Mouse (Mus musculus) adrenal gland, postnatal 10 days (tissue): ENCODE measurements around the gene Phldb3. TPM values are rescaled to one million over a fixed set of nuclear protein-coding genes. Genes with fewer than 3 reads are reported as not detected.
"Not testable (repeated sequence)": the region's sequence is repeated elsewhere in the genome, so short reads cannot be mapped to it uniquely, and the experiment has no call there.

Experiments used
- DNase-seq: peaks from one replicate; pipeline ENCODE4 v3.0.0; 2021; ENCODE audit warnings: mixed read lengths
- total RNA-seq, 2 experiments: library from RNA; stranded (reverse); gene quantifications; 2 replicates each; pipeline ENCODE4 v1.2.3; 2021

Phldb3 gene
- total RNA-seq, 2 experiments from 2014 or later = 3.6 TPM

DNA sequence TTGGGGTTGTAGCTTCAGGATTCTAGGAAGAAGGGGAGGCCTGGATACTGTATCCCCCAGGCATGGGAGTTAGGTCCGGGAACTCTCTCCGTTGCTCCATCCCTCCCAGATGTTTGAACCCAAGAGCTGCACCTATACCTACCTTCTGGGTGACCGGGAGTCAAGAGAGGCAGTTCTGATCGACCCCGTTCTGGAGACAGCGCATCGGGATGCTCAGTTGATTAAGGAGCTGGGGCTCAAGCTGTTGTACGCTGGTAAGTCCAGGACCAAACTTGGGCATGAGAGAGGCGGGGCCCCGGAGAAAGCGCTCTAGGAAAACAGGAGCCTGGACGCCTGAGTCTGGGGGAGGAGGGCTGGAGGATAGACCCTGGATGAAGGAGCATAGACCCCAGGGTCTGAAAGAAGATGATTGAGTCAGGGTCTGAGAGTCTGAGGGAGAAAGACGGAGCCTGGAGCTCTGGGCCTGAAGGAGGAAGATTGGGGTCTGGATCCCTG, 16.2 kb upstream of the Phldb3 start:
- DNase-seq = no peak

DNA sequence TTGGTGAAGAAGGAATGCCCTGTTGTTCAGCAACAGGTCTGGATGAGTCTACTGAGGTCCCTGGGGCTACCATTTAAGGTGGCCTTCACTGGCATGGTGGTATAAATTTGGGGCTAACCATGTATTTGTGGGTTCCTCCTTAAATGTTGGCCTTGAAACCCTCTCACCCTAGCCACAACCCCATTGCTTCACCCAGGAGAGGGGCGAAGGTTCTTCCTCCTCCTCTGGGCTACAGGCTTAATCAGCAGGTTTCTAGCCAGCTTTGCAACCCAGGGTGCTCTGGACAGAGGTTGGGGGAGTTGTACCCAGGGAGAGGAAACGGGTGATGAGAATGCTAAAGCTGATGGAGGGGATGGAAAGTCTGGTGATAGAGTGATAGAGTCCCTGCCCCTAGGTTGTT, 15.1 kb upstream of the Phldb3 start:
- DNase-seq = no peak

GRCm38 (mm10) chr7:24598121-24598520, 12.4 kb upstream of the Phldb3 start:
- DNase-seq = no peak

GRCm38 (mm10) chr7:24599211-24600067, 11.1 kb upstream of the Phldb3 start:
- DNase-seq = no peak

- peak; percentile 98 for DNase-seq
Measured at GRCm38 (mm10) chr7:24600941-24601597, 9.5 kb upstream of the Phldb3 start.

- no peak for DNase-seq
Measured at GRCm38 (mm10) chr7:24605561-24605960, 5.0 kb upstream of the Phldb3 start.

DNA sequence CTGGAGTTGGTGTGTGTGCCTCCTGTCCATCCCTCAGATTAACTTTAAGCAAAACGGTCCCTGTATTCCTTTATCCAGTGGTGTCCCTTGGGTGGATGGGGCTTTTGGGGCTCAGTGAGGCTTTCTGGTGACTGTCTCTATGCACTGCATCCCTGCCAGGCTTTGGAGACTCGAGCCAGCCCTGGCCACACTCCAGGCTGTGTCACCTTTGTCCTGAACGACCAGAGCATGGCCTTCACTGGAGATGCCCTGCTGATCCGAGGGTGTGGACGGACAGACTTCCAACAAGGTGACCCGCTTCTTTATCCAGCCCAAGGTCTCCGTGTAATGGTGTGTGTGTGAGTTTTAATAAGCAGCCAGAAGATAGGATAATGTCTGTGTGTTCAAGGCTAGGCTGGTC, 4.5 kb upstream of the Phldb3 start:
- DNase-seq = no peak

DNA sequence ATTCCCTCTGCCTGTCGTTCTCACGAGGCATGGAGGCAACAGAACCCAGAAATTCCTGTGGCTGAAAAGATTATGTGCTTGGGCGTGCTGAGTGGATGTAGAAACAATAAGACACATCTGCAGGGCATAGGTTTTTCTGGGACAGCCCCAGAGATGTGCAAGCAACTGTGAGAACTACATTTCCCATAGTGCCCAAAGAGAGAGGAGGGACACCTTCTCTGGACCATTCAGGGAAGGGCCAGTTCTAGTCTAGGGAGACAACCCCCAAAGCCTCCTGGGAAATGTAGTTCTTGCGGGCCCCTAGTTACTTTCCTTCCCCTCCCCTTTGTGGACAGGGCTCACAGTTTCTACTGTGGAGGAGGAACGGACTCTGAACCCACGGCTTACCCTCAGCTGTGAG, 2.5 kb upstream of the Phldb3 start:
- DNase-seq = peak; percentile 64

GRCm38 (mm10) chr7:24608561-24608960, 2.0 kb upstream of the Phldb3 start:
- DNase-seq = no peak

DNA sequence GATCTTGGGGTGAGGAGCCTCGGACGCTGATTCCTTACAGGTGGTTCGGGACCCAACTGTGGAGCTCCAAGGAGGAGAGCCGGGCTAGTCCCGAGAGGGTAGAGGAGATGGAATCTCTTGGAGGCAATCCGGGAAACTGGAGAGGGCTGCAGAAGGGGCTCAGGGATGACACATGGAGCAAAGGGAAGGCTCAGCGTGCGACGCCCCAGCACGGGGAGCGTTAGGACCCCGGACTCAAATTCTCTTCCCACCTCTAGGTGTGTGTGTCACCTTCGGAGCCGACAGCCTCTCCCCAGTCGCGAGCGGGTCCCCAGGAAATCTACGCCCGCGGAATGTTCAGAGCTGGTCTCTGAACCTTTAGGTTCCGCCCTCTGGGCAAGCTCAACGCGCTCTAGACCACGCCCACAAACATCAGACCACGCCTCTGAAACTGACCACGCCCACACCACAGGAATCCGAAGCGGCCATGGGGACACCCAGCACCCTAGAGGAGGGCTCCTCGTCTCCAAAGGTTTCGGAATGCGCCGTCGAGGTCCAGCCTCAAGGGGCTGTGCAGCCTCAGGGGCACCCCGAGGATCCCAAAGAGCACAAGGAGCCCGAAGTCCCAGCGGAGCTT, 424 bp downstream of the Phldb3 start:
- peak; percentile 95 for DNase-seq

DNA sequence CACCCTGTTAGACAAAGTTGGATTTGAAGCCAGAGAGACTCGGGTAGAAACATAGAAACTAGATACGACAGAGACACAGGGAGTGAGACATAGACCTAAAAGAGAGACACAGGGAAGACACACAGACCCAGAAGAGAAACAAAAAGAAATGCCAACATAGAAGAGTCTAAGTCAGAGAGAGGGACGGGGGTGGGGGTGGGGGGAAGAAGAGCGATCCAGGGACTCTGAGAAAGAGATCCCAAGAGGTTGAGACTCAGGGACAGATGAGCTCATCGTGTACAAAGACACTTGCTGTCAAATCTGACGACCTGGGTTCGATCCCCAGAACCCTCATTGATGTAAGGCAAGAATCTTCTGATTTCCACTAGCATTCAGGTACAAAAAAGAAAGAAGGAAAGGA, 1.1 kb downstream of the Phldb3 start:
- no peak for DNase-seq

GRCm38 (mm10) chr7:24612308-24612910, 1.8 kb downstream of the Phldb3 start:
- DNase-seq = no peak

- no peak for DNase-seq
Measured at GRCm38 (mm10) chr7:24614816-24615215, 4.3 kb downstream of the Phldb3 start.

- no peak for DNase-seq
Measured at GRCm38 (mm10) chr7:24617763-24618162, 7.2 kb downstream of the Phldb3 start.

GRCm38 (mm10) chr7:24618374-24618773, 7.8 kb downstream of the Phldb3 start:
- DNase-seq = not testable (repeated sequence)

GRCm38 (mm10) chr7:24619671-24620397, 9.3 kb downstream of the Phldb3 start:
- no peak for DNase-seq

DNA sequence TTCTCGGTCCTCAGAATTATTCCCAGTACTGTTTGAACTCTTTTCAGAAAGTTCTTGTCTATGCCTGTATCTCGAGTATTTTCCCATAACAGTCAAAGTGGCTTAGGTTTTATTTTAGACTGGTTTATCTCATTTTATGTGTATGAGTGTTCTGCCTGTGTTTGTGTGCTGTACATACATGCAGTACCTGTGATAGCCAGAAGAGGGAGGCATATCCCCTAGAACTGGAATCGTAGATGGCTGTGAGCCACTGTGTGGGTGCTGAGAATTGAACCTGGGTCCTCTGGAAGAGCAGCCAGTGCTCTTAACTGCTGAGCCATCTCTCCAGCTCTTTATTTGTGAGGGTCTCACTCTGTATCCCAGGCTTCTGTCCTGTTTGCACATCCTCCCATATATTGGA, 10.6 kb downstream of the Phldb3 start:
- no peak for DNase-seq

DNA sequence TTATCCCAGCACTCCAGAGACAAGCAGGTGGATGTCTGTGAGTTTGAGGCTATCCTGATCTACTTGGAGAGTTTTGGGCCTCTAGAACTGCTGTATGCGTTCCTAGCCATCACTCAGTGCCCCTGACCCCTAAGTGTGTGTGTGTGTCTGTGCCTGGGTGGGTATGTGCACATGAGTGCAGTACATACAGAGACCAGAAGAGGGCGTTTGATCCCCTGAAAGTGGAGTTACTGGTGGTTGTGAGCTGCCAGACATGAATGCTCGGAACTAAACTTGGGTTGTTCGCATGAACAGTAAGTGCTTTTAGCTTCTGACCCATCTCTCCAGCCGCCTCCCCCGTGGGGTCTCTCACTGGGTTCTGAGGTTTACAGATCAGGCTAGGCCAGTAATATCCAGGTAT, 12.4 kb downstream of the Phldb3 start:
- no peak for DNase-seq

DNA sequence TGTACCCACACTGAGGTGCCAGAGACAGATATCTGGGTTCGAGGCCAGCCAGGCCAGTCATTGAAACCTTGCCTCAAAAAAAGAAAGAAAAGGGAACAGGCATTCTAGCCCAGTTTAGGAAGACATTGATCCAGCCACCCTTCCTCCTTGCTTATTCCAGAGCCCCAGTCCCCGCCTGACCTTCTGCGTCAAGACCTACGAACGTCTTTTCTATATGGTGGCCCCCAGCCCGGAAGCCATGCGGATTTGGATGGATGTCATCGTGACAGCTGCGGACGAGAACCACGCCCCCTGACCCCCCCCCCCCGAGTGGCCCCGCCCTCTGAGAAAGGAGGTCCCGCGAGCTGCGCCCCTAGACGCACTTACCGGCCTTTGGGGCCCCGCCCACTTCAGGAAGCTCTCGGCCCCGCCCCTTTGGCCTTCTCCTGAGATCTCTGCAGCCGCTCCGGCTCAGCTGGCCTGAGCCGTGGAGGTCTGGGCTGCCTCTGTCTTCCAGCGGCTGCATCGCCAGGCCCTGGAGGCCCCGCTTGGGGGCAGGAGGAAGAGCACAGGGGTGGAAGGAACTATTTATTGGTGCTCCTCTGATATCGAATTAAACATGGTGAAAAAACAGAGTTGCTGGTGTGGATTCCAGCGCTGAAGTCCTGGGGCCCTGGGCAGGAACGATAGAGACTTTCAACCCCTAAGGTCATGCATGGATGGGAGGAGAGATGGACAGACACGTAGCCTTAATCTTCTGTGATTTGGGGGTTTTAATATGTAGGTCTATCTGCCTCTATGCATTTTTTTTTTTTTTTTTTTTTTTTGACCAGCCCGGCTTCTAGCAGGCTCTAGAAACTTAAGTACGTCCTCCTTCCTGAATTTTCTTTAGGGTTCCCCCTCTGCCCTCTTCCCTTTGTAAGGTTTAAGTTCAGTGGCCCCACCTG, 18.4 kb downstream of the Phldb3 start:
- peak; percentile 92 for DNase-seq

DNA sequence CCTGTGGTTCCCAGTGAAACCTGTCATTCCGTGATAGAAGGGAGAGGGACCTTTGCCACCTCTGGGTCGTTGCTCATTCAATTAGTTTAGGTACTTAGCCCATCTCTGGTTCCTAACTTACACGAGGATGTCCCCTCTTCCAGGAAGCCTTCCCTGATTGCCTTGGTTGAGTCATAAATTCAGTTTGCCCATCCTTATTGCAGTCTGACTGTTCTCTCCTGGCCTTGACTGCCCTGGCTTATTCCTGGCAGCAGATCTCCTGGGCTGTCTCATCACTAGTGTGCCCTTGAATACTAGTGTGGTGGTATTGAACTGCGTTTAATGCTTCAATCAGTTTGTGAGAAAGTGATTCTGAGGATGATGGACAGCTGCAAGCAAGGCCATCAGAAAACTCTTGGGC, 19.1 kb downstream of the Phldb3 start:
- peak; percentile 48 for DNase-seq
